Mouse (Mus musculus) cerebellum, postnatal 36 days (tissue): ENCODE data around the gene Atp6v1b1.

Source experiments
- DNase-seq, 2 experiments: peaks; one replicate each; pipeline ENCODE4 v3.0.0; 2021 to 2022; ENCODE audit warnings: mixed read lengths in 2 of 2

Gene Atp6v1b1

GRCm38 (mm10) chr6:83717026-83717425 is 25.8 kb upstream of the Atp6v1b1 start:
- DNase-seq = no peak

- no peak for DNase-seq
These were observed 20.3 kb upstream of the Atp6v1b1 start for GRCm38 (mm10) chr6:83722526-83722925.

- DNase-seq = no peak
These were observed 15.6 kb upstream of the Atp6v1b1 start for GRCm38 (mm10) chr6:83727178-83727577.

- no peak for DNase-seq
These were observed 14.3 kb upstream of the Atp6v1b1 start for GRCm38 (mm10) chr6:83728488-83728887.

GRCm38 (mm10) chr6:83729350-83729970 is 13.3 kb upstream of the Atp6v1b1 start:
- DNase-seq = no peak

- peak; percentile 31 to 49 for DNase-seq
These were observed 11.7 kb upstream of the Atp6v1b1 start for GRCm38 (mm10) chr6:83731128-83731527.

GRCm38 (mm10) chr6:83737311-83737710 is 5.5 kb upstream of the Atp6v1b1 start:
- no peak for DNase-seq

GRCm38 (mm10) chr6:83738596-83738995 is 4.2 kb upstream of the Atp6v1b1 start:
- DNase-seq = no peak

GRCm38 (mm10) chr6:83743212-83743611 is 422 bp downstream of the Atp6v1b1 start:
- DNase-seq = no peak

GRCm38 (mm10) chr6:83744126-83744525 is 1.3 kb downstream of the Atp6v1b1 start:
- no peak for DNase-seq

GRCm38 (mm10) chr6:83744557-83744956 is 1.8 kb downstream of the Atp6v1b1 start:
- DNase-seq = no peak

GRCm38 (mm10) chr6:83745466-83745865 is 2.7 kb downstream of the Atp6v1b1 start:
- no peak for DNase-seq

GRCm38 (mm10) chr6:83749286-83749685 is 6.5 kb downstream of the Atp6v1b1 start:
- no peak for DNase-seq

- DNase-seq = peak; percentile 48 to 56
These were observed 7.4 kb downstream of the Atp6v1b1 start for GRCm38 (mm10) chr6:83750171-83750684.

GRCm38 (mm10) chr6:83756051-83756450 is 13.3 kb downstream of the Atp6v1b1 start:
- DNase-seq = no peak

- no peak for DNase-seq
These were observed 19.6 kb downstream of the Atp6v1b1 start, which contains the start of gene Ankrd53 for GRCm38 (mm10) chr6:83762344-83762743. Gene Ankrd53, plus strand, starts transcription at chr6:83762644.

- DNase-seq = no peak
These were observed 20.2 kb downstream of the Atp6v1b1 start for GRCm38 (mm10) chr6:83762880-83763431.

- no peak for DNase-seq
These were observed 24.2 kb downstream of the Atp6v1b1 start for GRCm38 (mm10) chr6:83766982-83767381.

- no peak for DNase-seq
These were observed 25.7 kb downstream of the Atp6v1b1 start for GRCm38 (mm10) chr6:83768485-83768884.

GRCm38 (mm10) chr6:83774126-83774525 is 31.3 kb downstream of the Atp6v1b1 start:
- no peak for DNase-seq

- peak in 1 of 2 experiments; percentile 10 for DNase-seq
These were observed 32.2 kb downstream of the Atp6v1b1 start for GRCm38 (mm10) chr6:83774781-83775563.

- peak; percentile 89 to 94 for DNase-seq
These were observed 33.0 kb downstream of the Atp6v1b1 start, which contains the start of gene Tex261 for GRCm38 (mm10) chr6:83775638-83776293. Gene Tex261, minus strand, starts transcription at chr6:83775813.

- DNase-seq = no peak
These were observed 35.5 kb downstream of the Atp6v1b1 start for GRCm38 (mm10) chr6:83778306-83778705.
